Mouse (Mus musculus) hindbrain, embryonic 13.5 days (tissue): ENCODE results near the gene Htr7. TPM values are rescaled to one million over a fixed set of nuclear protein-coding genes. Genes with fewer than 3 reads are reported as not detected.

Source experiments
- ATAC-seq: fragments of 200-750 bp; cut with Nextera tagmentation; 2 replicates; pipeline ENCODE4 v1.8.0; 2017; ENCODE audit warnings: moderate TSS enrichment; ENCODE audit not compliant: low FRiP score
- H3K27ac ChIP-seq: fragments of 300-500 bp; sonication (generic); 2 replicates; pipeline ENCODE4 v1.5.1; 2015; ENCODE audit warnings: inconsistent platforms, mild to moderate bottlenecking, moderate library complexity
- H3K27me3 ChIP-seq: fragments of 300-500 bp; sonication (generic); 2 replicates; pipeline ENCODE4 v1.6.1; 2015; ENCODE audit warnings: mild to moderate bottlenecking, inconsistent platforms
- H3K36me3 ChIP-seq: fragments of 300-500 bp; sonication (generic); 2 replicates; pipeline ENCODE4 v1.6.1; 2015; ENCODE audit warnings: mild to moderate bottlenecking, inconsistent platforms
- H3K4me1 ChIP-seq: fragments of 300-500 bp; sonication (generic); replicated peaks from 2 replicates; pipeline ENCODE4 v1.6.1; 2015; ENCODE audit warnings: inconsistent platforms
- H3K4me2 ChIP-seq: fragments of 300-500 bp; sonication (generic); 2 replicates; pipeline ENCODE4 v1.6.1; 2015; ENCODE audit warnings: inconsistent platforms, mild to moderate bottlenecking, moderate library complexity
- H3K4me3 ChIP-seq: fragments of 300-500 bp; sonication (generic); 2 replicates; pipeline ENCODE4 v1.5.1; 2015; ENCODE audit warnings: mild to moderate bottlenecking, inconsistent platforms
- H3K9ac ChIP-seq: fragments of 300-500 bp; sonication (generic); 2 replicates; pipeline ENCODE4 v1.6.1; 2015; ENCODE audit warnings: mild to moderate bottlenecking, inconsistent platforms
- H3K9me3 ChIP-seq: fragments of 300-500 bp; sonication (generic); 2 replicates; pipeline ENCODE4 v1.6.1; 2016; ENCODE audit warnings: inconsistent platforms
- WGBS: fragments of 180-500 bp; shearing (Covaris S2); methylation state at CpG from one replicate; pipeline ENCODE4 v1.1.7; 2015; 5-methylcytosine and 5-hydroxymethylcytosine counted together
- polyA plus RNA-seq: library from polyadenylated mRNA; unstranded; fragments of >200 nt; fragmentation: Nextera tagmentation; extraction: Ambion mirVana; gene quantifications from 2 replicates; pipeline ENCODE4 v1.2.1, GENCODE M21; 2015

Htr7 gene
- polyA plus RNA-seq, 1 experiment from 2014 or later: 8.8 TPM

GRCm38 (mm10) chr19:36014836-36015235 lies 42.5 kb downstream of the Htr7 start:
- H3K9ac ChIP-seq: no peak overlapping the region
- no peak for ATAC-seq
- 32% methylated on average over 3 of the region's 3 CpGs for WGBS
- no peaks in the 10 kb centered on the region for H3K36me3 ChIP-seq
- H3K9me3 ChIP-seq: no peaks in the 10 kb centered on the region
- H3K27ac ChIP-seq: no peak overlapping the region
- H3K4me1 ChIP-seq: no peaks in the 10 kb centered on the region
- H3K27me3 ChIP-seq: no peaks in the 10 kb centered on the region
- no peak overlapping the region for H3K4me3 ChIP-seq
- no peak overlapping the region for H3K4me2 ChIP-seq

GRCm38 (mm10) chr19:36006277-36006676 lies 51.0 kb downstream of the Htr7 start:
- peaks cover 8% of the 10 kb centered on the region for H3K4me1 ChIP-seq
- whole genome bisulfite sequencing: 85% methylated on average over 6 of the region's 6 CpGs
- no peak overlapping the region for H3K27ac ChIP-seq
- no peaks in the 10 kb centered on the region for H3K27me3 ChIP-seq
- H3K36me3 ChIP-seq: no peaks in the 10 kb centered on the region
- ATAC-seq: no peak
- no peaks in the 10 kb centered on the region for H3K9me3 ChIP-seq
- H3K9ac ChIP-seq: no peak overlapping the region
- H3K4me2 ChIP-seq: no peak overlapping the region
- H3K4me3 ChIP-seq: no peak overlapping the region

- H3K27ac ChIP-seq: no peak overlapping the region
- 73% methylated on average over 2 of the region's 2 CpGs for WGBS
- no peaks in the 10 kb centered on the region for H3K9me3 ChIP-seq
- no peak overlapping the region for H3K4me2 ChIP-seq
- H3K4me1 ChIP-seq: peaks cover 19% of the 10 kb centered on the region
- H3K36me3 ChIP-seq: no peaks in the 10 kb centered on the region
- no peak for ATAC-seq
- H3K4me3 ChIP-seq: no peak overlapping the region
- H3K27me3 ChIP-seq: no peaks in the 10 kb centered on the region
- H3K9ac ChIP-seq: no peak overlapping the region
Measured at GRCm38 (mm10) chr19:36004961-36005360, 52.3 kb downstream of the Htr7 start.

GRCm38 (mm10) chr19:36002476-36003445 lies 54.5 kb downstream of the Htr7 start:
- H3K36me3 ChIP-seq: no peaks in the 10 kb centered on the region
- H3K27ac ChIP-seq: peak overlapping the region; percentile 64
- no peaks in the 10 kb centered on the region for H3K9me3 ChIP-seq
- H3K27me3 ChIP-seq: no peaks in the 10 kb centered on the region
- WGBS: 28% methylated on average over 17 of the region's 17 CpGs
- peak overlapping the region; percentile 26 for H3K4me2 ChIP-seq
- no peak overlapping the region for H3K9ac ChIP-seq
- peak; percentile 56; the same call in 1 of the 2 replicates for ATAC-seq
- peaks cover 19% of the 10 kb centered on the region for H3K4me1 ChIP-seq
- no peak overlapping the region for H3K4me3 ChIP-seq

GRCm38 (mm10) chr19:36001512-36001911 lies 55.8 kb downstream of the Htr7 start:
- Histone ChIP-seq H3K9me3 (no peaks in the 10 kb centered on the region), H3K27ac (no peak overlapping the region), H3K9ac (no peak overlapping the region), H3K4me3 (no peak overlapping the region), H3K4me2 (no peak overlapping the region), H3K4me1 (peaks cover 19% of the 10 kb centered on the region), H3K27me3 (no peaks in the 10 kb centered on the region), H3K36me3 (no peaks in the 10 kb centered on the region)
- ATAC-seq: peak; percentile 55
- WGBS: 41% methylated on average over 1 of the region's 1 CpGs

- Histone ChIP-seq H3K4me2 (no peak overlapping the region), H3K4me3 (no peak overlapping the region), H3K9ac (no peak overlapping the region), H3K27me3 (no peaks in the 10 kb centered on the region), H3K36me3 (no peaks in the 10 kb centered on the region), H3K27ac (no peak overlapping the region), H3K4me1 (peaks cover 19% of the 10 kb centered on the region), H3K9me3 (no peaks in the 10 kb centered on the region)
- 48% methylated on average over 6 of the region's 6 CpGs for WGBS
- ATAC-seq: 0 out of 2 replicates have a peak, but pooled peaks have one; percentile 18
Measured at GRCm38 (mm10) chr19:36000955-36001354, 56.4 kb downstream of the Htr7 start.

- no peaks in the 10 kb centered on the region for H3K9me3 ChIP-seq
- H3K9ac ChIP-seq: no peak overlapping the region
- H3K36me3 ChIP-seq: no peaks in the 10 kb centered on the region
- no peak for ATAC-seq
- no peaks in the 10 kb centered on the region for H3K27me3 ChIP-seq
- 77% methylated on average over 3 of the region's 3 CpGs for WGBS
- peaks cover 14% of the 10 kb centered on the region for H3K4me1 ChIP-seq
- H3K27ac ChIP-seq: no peak overlapping the region
- no peak overlapping the region for H3K4me3 ChIP-seq
- H3K4me2 ChIP-seq: no peak overlapping the region
Measured at GRCm38 (mm10) chr19:35997384-35997783, 59.9 kb downstream of the Htr7 start.

GRCm38 (mm10) chr19:35987461-35987860 lies 69.8 kb downstream of the Htr7 start:
- Histone ChIP-seq H3K36me3 (no peaks in the 10 kb centered on the region), H3K4me2 (no peak overlapping the region), H3K27me3 (no peaks in the 10 kb centered on the region), H3K4me1 (no peaks in the 10 kb centered on the region), H3K9me3 (no peaks in the 10 kb centered on the region), H3K9ac (no peak overlapping the region), H3K27ac (no peak overlapping the region), H3K4me3 (no peak overlapping the region)
- ATAC-seq: no peak
- 89% methylated on average over 1 of the region's 1 CpGs for WGBS

- Histone ChIP-seq H3K27ac (no peak overlapping the region), H3K4me2 (no peak overlapping the region), H3K9me3 (no peaks in the 10 kb centered on the region), H3K4me1 (no peaks in the 10 kb centered on the region), H3K9ac (no peak overlapping the region), H3K4me3 (no peak overlapping the region), H3K27me3 (no peaks in the 10 kb centered on the region), H3K36me3 (no peaks in the 10 kb centered on the region)
- no peak for ATAC-seq
Measured at GRCm38 (mm10) chr19:35974681-35975080, 82.6 kb downstream of the Htr7 start.

GRCm38 (mm10) chr19:35957656-35958055 lies 99.7 kb downstream of the Htr7 start:
- Histone ChIP-seq H3K9me3 (no peaks in the 10 kb centered on the region), H3K9ac (no peak overlapping the region), H3K36me3 (no peaks in the 10 kb centered on the region), H3K27me3 (no peaks in the 10 kb centered on the region), H3K4me3 (no peak overlapping the region), H3K4me1 (no peaks in the 10 kb centered on the region), H3K27ac (no peak overlapping the region), H3K4me2 (no peak overlapping the region)
- WGBS: 86% methylated on average over 5 of the region's 5 CpGs
- ATAC-seq: no peak

- Histone ChIP-seq H3K27me3 (no peaks in the 10 kb centered on the region), H3K4me3 (no peak overlapping the region), H3K4me1 (no peaks in the 10 kb centered on the region), H3K9ac (no peak overlapping the region), H3K27ac (no peak overlapping the region), H3K36me3 (no peaks in the 10 kb centered on the region), H3K9me3 (no peaks in the 10 kb centered on the region), H3K4me2 (no peak overlapping the region)
- no peak for ATAC-seq
- 89% methylated on average over 13 of the region's 13 CpGs for WGBS
Measured at GRCm38 (mm10) chr19:35955698-35956097, 101.6 kb downstream of the Htr7 start.

GRCm38 (mm10) chr19:35949888-35950287 lies 107.4 kb downstream of the Htr7 start:
- Histone ChIP-seq H3K36me3 (no peaks in the 10 kb centered on the region), H3K4me1 (no peaks in the 10 kb centered on the region), H3K4me3 (no peak overlapping the region), H3K9me3 (no peaks in the 10 kb centered on the region), H3K4me2 (no peak overlapping the region), H3K27ac (no peak overlapping the region), H3K9ac (no peak overlapping the region), H3K27me3 (no peaks in the 10 kb centered on the region)
- WGBS: 55% methylated on average over 1 of the region's 1 CpGs
- no peak for ATAC-seq

- ATAC-seq: no peak
- WGBS: 73% methylated on average over 3 of the region's 3 CpGs
- H3K9ac ChIP-seq: no peak overlapping the region
- no peaks in the 10 kb centered on the region for H3K27me3 ChIP-seq
- H3K4me3 ChIP-seq: no peak overlapping the region
- no peaks in the 10 kb centered on the region for H3K36me3 ChIP-seq
- H3K9me3 ChIP-seq: no peaks in the 10 kb centered on the region
- H3K4me1 ChIP-seq: no peaks in the 10 kb centered on the region
- H3K4me2 ChIP-seq: no peak overlapping the region
- H3K27ac ChIP-seq: no peak overlapping the region
Measured at GRCm38 (mm10) chr19:35924961-35925495, 132.3 kb downstream of the Htr7 start.
